Mouse (Mus musculus) bone marrow, adult 2 months (tissue): ENCODE measurements around the gene Srp68.
A peak's percentile ranks its signal among the peaks of the same experiment; 100 is the strongest.

Experiments used
- CTCF ChIP-seq: fragments of 200-500 bp; IDR thresholded peaks from 2 replicates; pipeline ENCODE4 v1.5.1; 2011; ENCODE audit warnings: low read length, control low read depth; ENCODE audit not compliant: control insufficient read depth, insufficient read depth
- POLR2A ChIP-seq: fragments of 200-500 bp; IDR thresholded peaks from 2 replicates; pipeline ENCODE4 v1.6.1; 2011; ENCODE audit warnings: low read depth, mild to moderate bottlenecking, control low read depth, low read length, borderline replicate concordance; ENCODE audit not compliant: control insufficient read depth

DNA sequence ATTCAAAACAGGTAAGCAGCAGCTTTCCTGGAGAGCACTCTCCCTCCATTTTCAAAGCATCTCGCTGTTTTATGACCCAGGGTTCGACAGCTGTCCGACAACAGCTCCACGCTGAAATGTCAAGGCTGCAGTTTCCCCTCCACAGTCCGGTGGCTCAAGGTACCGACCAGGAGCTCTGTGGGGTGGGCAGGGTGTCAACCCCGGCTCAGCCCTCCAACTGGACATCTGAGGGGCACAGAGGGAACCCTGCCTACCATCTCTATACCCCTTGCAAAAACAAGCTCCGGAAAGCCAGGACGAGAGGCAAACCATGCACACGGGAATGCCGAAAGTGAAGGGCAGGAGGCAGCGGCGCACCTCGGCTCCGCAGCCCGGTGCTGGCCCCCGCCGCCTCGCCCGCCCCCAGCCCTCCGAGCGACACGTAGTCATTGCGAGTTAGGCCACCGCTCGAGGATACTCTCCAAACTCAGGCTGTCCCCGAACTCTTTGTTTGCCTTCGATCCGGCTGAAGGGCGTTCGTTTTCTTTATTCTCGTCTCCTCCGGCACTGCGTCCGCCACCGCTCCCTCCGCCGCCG, 460 bp downstream of the Srp68 start:
- no peak for TF ChIP-seq CTCF
- 0 out of 2 replicates have a peak, but pooled peaks have one; percentile 34 for TF ChIP-seq POLR2A
